Mouse (Mus musculus) C2C12 (cell line): Measurements from ENCODE around the gene Thsd7a. TPM values are rescaled to one million over a fixed set of nuclear protein-coding genes. Genes with fewer than 3 reads are reported as not detected.

Source experiments
- H3K27me3 ChIP-seq: one replicate; pipeline ENCODE4 v1.6.1; 2011; ENCODE audit not compliant: control insufficient read depth, insufficient read depth, insufficient read length
- H3K36me3 ChIP-seq: one replicate; pipeline ENCODE4 v1.6.1; 2011; ENCODE audit not compliant: control insufficient read depth, insufficient read depth
- H3K4me3 ChIP-seq: one replicate; pipeline ENCODE4 v1.5.1; 2011; ENCODE audit warnings: mild to moderate bottlenecking, control low read depth; ENCODE audit not compliant: poor library complexity, insufficient read depth, severe bottlenecking
- H3K79me2 ChIP-seq: one replicate; pipeline ENCODE4 v1.6.1; 2011; ENCODE audit not compliant: control insufficient read depth, insufficient read depth
- H3K79me3 ChIP-seq: one replicate; pipeline ENCODE4 v1.6.1; 2011; ENCODE audit warnings: low read depth, control low read depth
- H3ac ChIP-seq: one replicate; pipeline ENCODE3; 2011; ENCODE audit warnings: low read depth; ENCODE audit not compliant: control insufficient read depth, insufficient read length
- CEBPB ChIP-seq: IDR thresholded peaks from one replicate; pipeline ENCODE4 v1.6.1; 2011; ENCODE audit warnings: low read depth, mild to moderate bottlenecking, control low read depth, moderate library complexity
- CTCF ChIP-seq: IDR thresholded peaks from one replicate; pipeline ENCODE4 v1.5.1; 2011; ENCODE audit not compliant: control insufficient read depth, insufficient read depth, insufficient read length
- FOSL1 ChIP-seq: IDR thresholded peaks from one replicate; pipeline ENCODE4 v1.8.0; 2011; ENCODE audit warnings: mild to moderate bottlenecking, low read length; ENCODE audit not compliant: poor library complexity, insufficient read depth, severe bottlenecking
- MAX ChIP-seq: IDR thresholded peaks from one replicate; pipeline ENCODE4 v1.6.1; 2011; ENCODE audit warnings: mild to moderate bottlenecking, control low read depth
- MYOD1 ChIP-seq: IDR thresholded peaks from one replicate; pipeline ENCODE4 v1.6.1; 2011; ENCODE audit warnings: low read depth; ENCODE audit not compliant: control insufficient read depth, insufficient read length
- MYOG ChIP-seq: IDR thresholded peaks from one replicate; pipeline ENCODE4 v1.6.1; 2011; ENCODE audit not compliant: control insufficient read depth, insufficient read length; ENCODE audit errors: extremely low read depth
- USF1 ChIP-seq: IDR thresholded peaks from one replicate; pipeline ENCODE4 v1.6.1; 2011; ENCODE audit warnings: low read depth, mild to moderate bottlenecking, control low read depth, moderate library complexity
- long read RNA-seq, 2 experiments: library from polyadenylated mRNA; unstranded; transcript quantifications; one replicate each; pipeline ENCODE4 v2.0.0; 2019 to 2020
- polyA plus RNA-seq: library from polyadenylated mRNA; unstranded; fragments of >200 nt; fragmentation: generic; extraction: Trizol; gene quantifications from one replicate; pipeline ENCODE4 v1.2.1, GENCODE M21; 2012; ENCODE audit warnings: missing spikeins

Thsd7a gene
- 4.2 TPM for polyA plus RNA-seq
- long read RNA-seq, experiment 1, partial matches to known transcripts = 6 of 8 reads
- long read RNA-seq, experiment 1, other reads (novel, unspliced or antisense) = 2 of 8 reads
- long read RNA-seq, experiment 2, partial matches to known transcripts = 10 of 10 reads
- long read RNA-seq, experiment 2, other reads (novel, unspliced or antisense) = 0 of 10 reads

GRCm38 (mm10) chr6:12748787-12749530 lies at the start of gene Thsd7a:
Gene Thsd7a (minus strand): TSS chr6:12749410.
- TF ChIP-seq CEBPB (no peak), CTCF (no peak), USF1 (no peak), FOSL1 (no peak), MYOD1 (peak; percentile 30), MYOG (no peak)
- no peaks in the 10 kb centered on the region for H3K79me3 ChIP-seq
- H3ac ChIP-seq = peak within 1 kb of the TSS; percentile 69
- H3K36me3 ChIP-seq = no peaks in the 10 kb centered on the region
- no peaks in the 10 kb centered on the region for H3K27me3 ChIP-seq
- H3K4me3 ChIP-seq = peak within 1 kb of the TSS; percentile 31
- no peaks in the 10 kb centered on the region for H3K79me2 ChIP-seq

GRCm38 (mm10) chr6:12787129-12787528 lies 37.9 kb upstream of the Thsd7a start:
- Histone ChIP-seq H3K27me3 (no peaks in the 10 kb centered on the region), H3K79me2 (no peaks in the 10 kb centered on the region), H3ac (no peak overlapping the region), H3K36me3 (no peaks in the 10 kb centered on the region), H3K79me3 (no peaks in the 10 kb centered on the region), H3K4me3 (no peak overlapping the region)
- TF ChIP-seq FOSL1 = no peak
- no peak for TF ChIP-seq CTCF
- TF ChIP-seq USF1 = no peak

GRCm38 (mm10) chr6:12786378-12786982 lies 37.3 kb upstream of the Thsd7a start:
- Histone ChIP-seq H3K36me3 (no peaks in the 10 kb centered on the region), H3ac (no peak overlapping the region), H3K79me3 (no peaks in the 10 kb centered on the region), H3K27me3 (no peaks in the 10 kb centered on the region), H3K79me2 (no peaks in the 10 kb centered on the region), H3K4me3 (no peak overlapping the region)
- no peak for TF ChIP-seq MAX
- TF ChIP-seq MYOD1 = no peak
- TF ChIP-seq USF1 = no peak
- no peak for TF ChIP-seq FOSL1
- no peak for TF ChIP-seq MYOG
- no peak for TF ChIP-seq CEBPB
- TF ChIP-seq CTCF = no peak

GRCm38 (mm10) chr6:12784918-12785618 lies 35.9 kb upstream of the Thsd7a start:
- Histone ChIP-seq H3K36me3 (no peaks in the 10 kb centered on the region), H3K27me3 (no peaks in the 10 kb centered on the region), H3K79me2 (no peaks in the 10 kb centered on the region), H3K79me3 (no peaks in the 10 kb centered on the region), H3ac (no peak overlapping the region), H3K4me3 (no peak overlapping the region)
- TF ChIP-seq MYOD1 (no peak), MAX (no peak), MYOG (no peak), CEBPB (no peak), USF1 (no peak), CTCF (no peak), FOSL1 (no peak)

DNA sequence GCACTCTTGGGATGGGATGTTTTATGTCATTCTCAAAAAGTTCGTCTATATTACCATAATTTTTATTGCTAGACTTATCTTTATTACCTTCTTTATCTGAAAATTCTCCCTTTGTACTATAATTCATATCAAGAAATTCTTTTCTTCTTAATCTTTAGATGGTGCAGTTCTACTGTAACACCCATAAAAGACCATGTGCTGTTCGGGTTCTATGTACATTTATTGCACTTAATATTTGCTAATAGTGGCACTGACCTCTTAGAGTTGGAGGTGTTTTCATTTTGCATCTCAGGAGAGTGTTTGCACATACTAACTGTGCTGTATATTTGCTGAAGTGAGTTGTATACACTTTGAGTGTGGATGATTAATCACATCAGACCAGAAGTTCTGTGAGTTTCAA lies 23.6 kb upstream of the Thsd7a start:
- Histone ChIP-seq H3K79me3 (no peaks in the 10 kb centered on the region), H3K79me2 (no peaks in the 10 kb centered on the region), H3K27me3 (no peaks in the 10 kb centered on the region), H3ac (no peak overlapping the region), H3K4me3 (no peak overlapping the region), H3K36me3 (no peaks in the 10 kb centered on the region)
- no peak for TF ChIP-seq USF1
- no peak for TF ChIP-seq FOSL1
- TF ChIP-seq MYOG = no peak
- TF ChIP-seq MYOD1 = no peak
- no peak for TF ChIP-seq MAX
- no peak for TF ChIP-seq CTCF
- no peak for TF ChIP-seq CEBPB
